Mouse (Mus musculus): ENCODE data around the gene Gm15737. TPM values are rescaled to one million over a fixed set of nuclear protein-coding genes. Genes with fewer than 3 reads are reported as not detected.

Gene Gm15737
- polyA plus RNA-seq, 1 experiment = not detected

- no peak for DNase-seq (ENCODE audit: extremely low spot score in 1 of 2, low spot score in 1 of 2)
These were observed 3.6 kb downstream of the Gm15737 start for GRCm38 (mm10) chr6:92872766-92873165.

- no peak for DNase-seq (ENCODE audit: extremely low spot score in 1 of 2, low spot score in 1 of 2)
These were observed 5.7 kb downstream of the Gm15737 start for GRCm38 (mm10) chr6:92874854-92875253.

GRCm38 (mm10) chr6:92875340-92875739 is 6.2 kb downstream of the Gm15737 start:
- DNase-seq (ENCODE audit: extremely low spot score in 1 of 2, low spot score in 1 of 2) = no peak

- DNase-seq (ENCODE audit: extremely low spot score in 1 of 2, low spot score in 1 of 2) = no peak
These were observed 7.0 kb downstream of the Gm15737 start for GRCm38 (mm10) chr6:92876121-92876520.

GRCm38 (mm10) chr6:92877236-92877635 is 8.1 kb downstream of the Gm15737 start:
- no peak for DNase-seq (ENCODE audit: extremely low spot score in 1 of 2, low spot score in 1 of 2)

- DNase-seq (ENCODE audit: extremely low spot score in 1 of 2, low spot score in 1 of 2) = no peak
These were observed 9.6 kb downstream of the Gm15737 start for GRCm38 (mm10) chr6:92878771-92879170.

GRCm38 (mm10) chr6:92879700-92880265 is 10.6 kb downstream of the Gm15737 start:
- DNase-seq (ENCODE audit: extremely low spot score in 1 of 2, low spot score in 1 of 2) = no peak

GRCm38 (mm10) chr6:92882446-92882845 is 13.3 kb downstream of the Gm15737 start:
- no peak for DNase-seq (ENCODE audit: extremely low spot score in 1 of 2, low spot score in 1 of 2)

- DNase-seq (ENCODE audit: extremely low spot score in 1 of 2, low spot score in 1 of 2) = no peak
These were observed 14.2 kb downstream of the Gm15737 start for GRCm38 (mm10) chr6:92883131-92883900.

GRCm38 (mm10) chr6:92891535-92891934 is 22.4 kb downstream of the Gm15737 start:
- DNase-seq (ENCODE audit: extremely low spot score in 1 of 2, low spot score in 1 of 2) = no peak

GRCm38 (mm10) chr6:92904037-92904436 is 34.9 kb downstream of the Gm15737 start:
- no peak for DNase-seq (ENCODE audit: extremely low spot score in 1 of 2, low spot score in 1 of 2)

- no peak for DNase-seq (ENCODE audit: extremely low spot score in 1 of 2, low spot score in 1 of 2)
These were observed 35.3 kb downstream of the Gm15737 start for GRCm38 (mm10) chr6:92904491-92904890.

GRCm38 (mm10) chr6:92905922-92906321 is 36.8 kb downstream of the Gm15737 start:
- DNase-seq (ENCODE audit: extremely low spot score in 1 of 2, low spot score in 1 of 2) = no peak

- DNase-seq (ENCODE audit: extremely low spot score in 1 of 2, low spot score in 1 of 2) = no peak
These were observed 40.2 kb downstream of the Gm15737 start for GRCm38 (mm10) chr6:92909361-92909760.

GRCm38 (mm10) chr6:92910611-92911010 is 41.5 kb downstream of the Gm15737 start:
- DNase-seq (ENCODE audit: extremely low spot score in 1 of 2, low spot score in 1 of 2) = no peak

- no peak for DNase-seq (ENCODE audit: extremely low spot score in 1 of 2, low spot score in 1 of 2)
These were observed 52.0 kb downstream of the Gm15737 start for GRCm38 (mm10) chr6:92920938-92921689.

- no peak for DNase-seq (ENCODE audit: extremely low spot score in 1 of 2, low spot score in 1 of 2)
These were observed 52.7 kb downstream of the Gm15737 start for GRCm38 (mm10) chr6:92921843-92922242.

- no peak for DNase-seq (ENCODE audit: extremely low spot score in 1 of 2, low spot score in 1 of 2)
These were observed 55.4 kb downstream of the Gm15737 start for GRCm38 (mm10) chr6:92924536-92924935.

- DNase-seq (ENCODE audit: extremely low spot score in 1 of 2, low spot score in 1 of 2) = no peak
These were observed 59.1 kb downstream of the Gm15737 start for GRCm38 (mm10) chr6:92928261-92928660.

Measured in frontal cortex, adult 2 months (tissue).